Mouse (Mus musculus): ENCODE results near the gene Mertk. TPM values are rescaled to one million over a fixed set of nuclear protein-coding genes. Genes with fewer than 3 reads are reported as not detected.

Mertk gene
- polyA plus RNA-seq, 2 experiments = 3.1 to 3.2 TPM

- Histone ChIP-seq H3K27ac (no peak overlapping the region), H3K36me3 (replicated peaks; ENCODE audit: control insufficient read depth, insufficient read depth, low read depth) (no peaks in the 10 kb centered on the region; the same call in 1 of the 2 replicates), H3K4me1 (replicated peaks; ENCODE audit: control insufficient read depth in 2 of 2, insufficient read depth in 2 of 2, low read length in 1 of 2) (no peaks in the 10 kb centered on the region)
These were observed 134.3 kb downstream of the Mertk start for GRCm38 (mm10) chr2:128833035-128833434.

GRCm38 (mm10) chr2:128833435-128833834 lies 134.7 kb downstream of the Mertk start:
- ATAC-seq (ENCODE audit: insufficient read depth) (no peak), DNase-seq (ENCODE audit: low read depth in 3 of 3, low spot score in 3 of 3) (no peak)
- Histone ChIP-seq H3K4me3 (ENCODE audit: insufficient read depth in 1 of 2, low read depth in 2 of 2, low read length in 2 of 2) (no peak overlapping the region), H3K36me3 (replicated peaks; ENCODE audit: control insufficient read depth, insufficient read depth, low read depth) (no peaks in the 10 kb centered on the region; the same call in 1 of the 2 replicates), H3K4me2 (ENCODE audit: low read depth) (no peak overlapping the region), H3K27me3 (ENCODE audit: control insufficient read depth, insufficient read depth, low read length) (no peaks in the 10 kb centered on the region), H3K9me3 (ENCODE audit: control insufficient read depth, low read length) (no peaks in the 10 kb centered on the region), H3K4me1 (replicated peaks; ENCODE audit: control insufficient read depth in 2 of 2, insufficient read depth in 2 of 2, low read length in 1 of 2) (no peaks in the 10 kb centered on the region), H3K9ac (replicated peaks) (no peak overlapping the region), H3K27ac (no peak overlapping the region)
- WGBS (ENCODE audit: insufficient replicate concordance) = 74% methylated on average over 2 of the region's 2 CpGs
- TF ChIP-seq EP300 (IDR thresholded peaks at IDR 0.05; ENCODE audit: low read depth) = no peak

More at GRCm38 (mm10) chr2:128833035-128833434, 134.3 kb downstream of the Mertk start:
- ATAC-seq (ENCODE audit: insufficient read depth) (no peak), DNase-seq (ENCODE audit: low read depth in 3 of 3, low spot score in 3 of 3) (no peak)
- H3K4me3 ChIP-seq (ENCODE audit: insufficient read depth in 1 of 2, low read depth in 2 of 2, low read length in 2 of 2) = no peak overlapping the region
- TF ChIP-seq EP300 (IDR thresholded peaks at IDR 0.05; ENCODE audit: low read depth) (no peak), CTCF (IDR thresholded peaks at IDR 0.05; ENCODE audit: low read depth) (no peak)
- H3K4me2 ChIP-seq (ENCODE audit: low read depth) = no peak overlapping the region
- H3K9me3 ChIP-seq (ENCODE audit: control insufficient read depth, low read length) = no peaks in the 10 kb centered on the region
- no peak overlapping the region for H3K9ac ChIP-seq (replicated peaks)
- 70% methylated on average over 2 of the region's 2 CpGs for WGBS (ENCODE audit: insufficient replicate concordance)
- H3K27me3 ChIP-seq (ENCODE audit: control insufficient read depth, insufficient read depth, low read length) = no peaks in the 10 kb centered on the region

GRCm38 (mm10) chr2:128837531-128837930 lies 138.8 kb downstream of the Mertk start:
- H3K4me1 ChIP-seq (replicated peaks; ENCODE audit: control insufficient read depth in 2 of 2, insufficient read depth in 2 of 2, low read length in 1 of 2) = no peaks in the 10 kb centered on the region
- H3K36me3 ChIP-seq (replicated peaks; ENCODE audit: control insufficient read depth, insufficient read depth, low read depth) = no peaks in the 10 kb centered on the region
- no peak overlapping the region for H3K4me2 ChIP-seq (ENCODE audit: low read depth)
- ATAC-seq (ENCODE audit: insufficient read depth) = no peak
- no peak overlapping the region for H3K27ac ChIP-seq
- H3K4me3 ChIP-seq (ENCODE audit: insufficient read depth in 1 of 2, low read depth in 2 of 2, low read length in 2 of 2) = no peak overlapping the region
- WGBS (ENCODE audit: insufficient replicate concordance) = 78% methylated on average over 8 of the region's 8 CpGs
- TF ChIP-seq EP300 (IDR thresholded peaks at IDR 0.05; ENCODE audit: low read depth) (no peak), CTCF (IDR thresholded peaks at IDR 0.05; ENCODE audit: low read depth) (no peak)
- no peak overlapping the region for H3K9ac ChIP-seq (replicated peaks)
- no peak for DNase-seq (ENCODE audit: low read depth in 3 of 3, low spot score in 3 of 3)
- no peaks in the 10 kb centered on the region for H3K27me3 ChIP-seq (ENCODE audit: control insufficient read depth, insufficient read depth, low read length)
- H3K9me3 ChIP-seq (ENCODE audit: control insufficient read depth, low read length) = no peaks in the 10 kb centered on the region

- DNase-seq (ENCODE audit: low read depth in 3 of 3, low spot score in 3 of 3) (no peak), ATAC-seq (ENCODE audit: insufficient read depth) (no peak)
- Histone ChIP-seq H3K4me2 (ENCODE audit: low read depth) (no peak overlapping the region), H3K4me1 (replicated peaks; ENCODE audit: control insufficient read depth in 2 of 2, insufficient read depth in 2 of 2, low read length in 1 of 2) (no peaks in the 10 kb centered on the region), H3K9ac (replicated peaks) (no peak overlapping the region), H3K27me3 (ENCODE audit: control insufficient read depth, insufficient read depth, low read length) (no peaks in the 10 kb centered on the region), H3K4me3 (ENCODE audit: insufficient read depth in 1 of 2, low read depth in 2 of 2, low read length in 2 of 2) (no peak overlapping the region), H3K9me3 (ENCODE audit: control insufficient read depth, low read length) (no peaks in the 10 kb centered on the region), H3K27ac (no peak overlapping the region), H3K36me3 (replicated peaks; ENCODE audit: control insufficient read depth, insufficient read depth, low read depth) (no peaks in the 10 kb centered on the region)
- WGBS (ENCODE audit: insufficient replicate concordance) = 90% methylated on average over 3 of the region's 3 CpGs
- no peak for TF ChIP-seq EP300 (IDR thresholded peaks at IDR 0.05; ENCODE audit: low read depth)
These were observed 139.9 kb downstream of the Mertk start for GRCm38 (mm10) chr2:128838611-128839010.

GRCm38 (mm10) chr2:128839501-128839900 lies 140.7 kb downstream of the Mertk start:
- no peak overlapping the region for H3K4me3 ChIP-seq (ENCODE audit: insufficient read depth in 1 of 2, low read depth in 2 of 2, low read length in 2 of 2)
- no peak overlapping the region for H3K27ac ChIP-seq
- H3K4me1 ChIP-seq (replicated peaks; ENCODE audit: control insufficient read depth in 2 of 2, insufficient read depth in 2 of 2, low read length in 1 of 2) = no peaks in the 10 kb centered on the region
- H3K9ac ChIP-seq (replicated peaks) = no peak overlapping the region
- 42% methylated on average over 2 of the region's 2 CpGs for WGBS (ENCODE audit: insufficient replicate concordance)
- no peak overlapping the region for H3K4me2 ChIP-seq (ENCODE audit: low read depth)
- DNase-seq (ENCODE audit: low read depth in 3 of 3, low spot score in 3 of 3) (no peak), ATAC-seq (ENCODE audit: insufficient read depth) (no peak)
- no peaks in the 10 kb centered on the region for H3K36me3 ChIP-seq (replicated peaks; ENCODE audit: control insufficient read depth, insufficient read depth, low read depth)
- no peak for TF ChIP-seq CTCF (IDR thresholded peaks at IDR 0.05; ENCODE audit: low read depth)
- no peak for TF ChIP-seq EP300 (IDR thresholded peaks at IDR 0.05; ENCODE audit: low read depth)
- H3K9me3 ChIP-seq (ENCODE audit: control insufficient read depth, low read length) = no peaks in the 10 kb centered on the region
- H3K27me3 ChIP-seq (ENCODE audit: control insufficient read depth, insufficient read depth, low read length) = no peaks in the 10 kb centered on the region

All from liver, embryonic 14.5 days (tissue).